Mouse (Mus musculus): ENCODE measurements around the gene Ms4a14.
"Not testable (repeated sequence)": the region's sequence is repeated elsewhere in the genome, so short reads cannot be mapped to it uniquely, and the experiment has no call there.

Gene Ms4a14

DNA sequence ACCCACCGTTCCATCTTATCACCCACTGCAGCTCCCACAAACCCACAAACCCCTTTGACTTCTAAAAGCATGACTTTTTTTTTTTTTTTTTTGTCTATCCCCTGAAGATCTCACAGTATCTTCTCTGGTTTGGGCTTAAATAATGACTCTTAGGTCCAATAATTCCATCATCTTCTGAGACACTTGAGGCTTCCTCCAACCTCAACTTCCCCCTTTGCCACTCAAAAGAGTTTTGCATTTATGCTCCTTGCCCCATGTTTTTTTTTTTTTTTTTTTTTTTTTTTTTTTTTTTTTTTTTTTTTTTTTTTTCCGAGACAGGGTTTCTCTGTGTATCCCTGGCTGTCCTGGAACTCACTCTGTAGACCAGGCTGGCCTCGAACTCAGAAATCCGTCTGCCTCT lies 51.3 kb downstream of the Ms4a14 start:
- DNase-seq (ENCODE audit: low spot score): not testable (repeated sequence)

GRCm38 (mm10) chr19:11261522-11261921 lies 52.7 kb downstream of the Ms4a14 start:
- no peak for DNase-seq (ENCODE audit: low spot score)
